Mouse (Mus musculus) T-cell, adult 2 months (primary cell): ENCODE results near the gene Fam71e2.

ENCODE experiments used
- DNase-seq: peaks from one replicate; pipeline ENCODE4 v3.0.0; 2022; ENCODE audit warnings: low spot score

Gene Fam71e2

DNA sequence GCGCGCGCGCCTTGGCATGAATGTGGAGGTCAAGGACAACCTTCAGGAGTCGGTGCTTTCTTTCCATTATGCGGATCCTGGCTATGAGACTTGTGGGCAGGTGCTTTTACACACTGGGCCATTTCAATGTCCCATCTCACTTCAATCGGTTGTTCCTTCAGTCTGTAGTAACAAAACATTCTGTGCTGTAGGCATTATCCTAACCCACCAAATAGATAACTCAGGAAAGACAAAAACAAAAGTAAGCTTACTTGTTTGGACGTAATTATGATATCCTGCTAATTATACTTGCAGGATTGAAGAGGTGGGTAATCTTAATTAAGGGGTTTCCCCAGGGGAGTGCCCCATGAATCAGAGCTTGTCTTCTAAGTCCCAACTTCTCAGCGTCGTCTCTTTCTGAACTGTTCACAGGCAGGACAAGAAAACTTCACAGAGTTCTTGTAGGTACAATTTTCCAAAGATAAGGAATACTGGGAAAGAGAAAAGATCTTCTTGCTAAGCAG lies 32.0 kb downstream of the Fam71e2 start:
- DNase-seq = no peak

DNA sequence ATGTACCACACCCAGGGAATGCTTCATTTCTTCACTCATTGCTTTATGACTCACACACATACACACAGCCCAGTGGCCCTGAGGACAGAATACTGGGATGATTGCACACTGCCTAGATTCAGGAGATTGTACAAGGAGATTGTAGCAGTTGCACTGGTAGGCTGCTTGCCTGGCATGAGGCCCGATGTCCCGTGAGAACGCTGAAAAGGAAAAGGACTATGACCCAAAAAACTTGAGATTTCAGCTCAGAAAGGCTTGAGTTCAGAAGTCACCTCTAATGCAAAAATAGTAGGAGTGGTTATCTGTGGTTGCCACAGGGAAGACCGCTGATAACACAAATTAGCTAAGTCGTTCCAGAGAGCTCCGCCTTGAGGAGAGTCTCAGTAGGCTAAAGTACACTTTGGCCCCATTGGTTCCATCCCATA lies 38.1 kb downstream of the Fam71e2 start:
- DNase-seq = no peak

DNA sequence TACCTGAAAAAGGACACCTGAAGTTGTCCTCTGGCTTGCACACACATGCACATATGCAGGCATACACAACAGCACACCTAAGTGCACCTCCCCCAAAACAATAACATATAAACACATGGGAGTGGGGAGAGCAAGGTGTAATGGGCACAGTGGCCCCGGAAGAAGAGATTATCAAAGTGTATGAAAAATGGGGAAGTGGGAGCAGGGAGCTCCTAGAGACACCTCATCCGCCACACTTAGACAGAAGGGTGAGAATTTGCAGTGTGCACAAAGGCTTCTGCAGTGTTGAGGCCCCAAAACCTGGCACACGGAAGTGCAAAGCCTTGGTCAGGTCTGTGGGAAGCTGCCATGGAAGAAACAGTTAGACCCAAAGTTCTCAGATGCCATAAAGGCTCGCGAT lies 40.0 kb downstream of the Fam71e2 start:
- DNase-seq = no peak

DNA sequence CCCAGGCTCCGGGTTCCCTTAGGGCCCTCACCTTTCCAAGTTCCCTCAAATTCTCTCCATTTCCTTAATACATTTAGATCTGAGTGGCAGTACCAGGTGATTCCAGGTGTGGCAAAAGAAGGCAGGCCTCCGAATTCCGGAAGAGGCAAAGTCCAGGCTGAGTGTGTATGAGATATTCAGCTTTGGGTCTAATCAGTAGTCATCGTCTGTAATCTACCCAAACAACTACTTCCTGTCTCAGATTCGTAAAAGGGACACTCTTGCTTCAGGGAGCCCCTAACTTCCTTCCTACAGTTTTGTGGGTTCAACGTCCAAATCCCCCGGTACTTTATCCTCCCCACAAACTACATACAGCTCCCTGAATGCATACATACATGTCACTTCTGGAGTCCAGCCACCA lies 45.9 kb downstream of the Fam71e2 start, which contains the start of gene Tmem150b:
Gene Tmem150b (minus strand): TSS at position 81 of the 400 bp plus-strand sequence.
- no peak for DNase-seq

DNA sequence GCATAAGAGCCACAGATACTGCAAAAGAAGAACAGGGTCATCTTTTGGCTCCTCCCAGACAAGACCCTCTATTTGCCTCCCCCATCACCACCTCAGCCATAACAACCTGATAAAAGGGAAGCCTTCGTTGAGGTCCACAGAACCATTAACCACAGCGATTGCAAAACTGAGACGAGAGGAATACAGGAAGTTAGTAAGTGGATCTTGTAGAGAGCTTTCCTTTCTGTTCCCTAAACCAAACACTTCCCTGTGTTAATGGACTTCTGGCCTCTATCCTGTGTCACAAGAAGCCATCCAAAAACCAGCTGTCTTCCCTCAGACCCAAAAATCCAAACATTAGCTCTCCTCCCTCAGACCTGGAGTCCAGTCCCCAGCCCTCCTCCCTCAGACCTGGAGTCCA lies 46.7 kb downstream of the Fam71e2 start:
- no peak for DNase-seq

DNA sequence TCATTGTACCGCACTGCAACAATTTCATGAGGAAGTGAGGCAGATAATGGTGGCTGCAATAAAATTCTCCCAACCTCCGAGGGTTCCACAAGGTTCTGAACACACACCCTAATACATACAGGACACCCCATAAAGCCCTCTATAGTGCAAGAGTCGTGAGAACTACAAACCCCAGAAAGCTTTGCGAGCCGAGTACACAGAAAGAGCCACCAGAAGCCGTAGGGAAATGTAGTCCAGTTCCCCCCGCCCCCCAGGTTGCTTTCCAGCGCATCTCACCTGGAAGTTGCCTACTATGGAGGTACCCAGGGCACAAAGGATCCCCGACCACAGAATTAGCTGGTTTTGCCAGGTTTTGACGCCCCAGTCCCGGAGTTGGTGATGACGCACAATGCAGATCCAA lies 47.6 kb downstream of the Fam71e2 start:
- peak; percentile 17 for DNase-seq

DNA sequence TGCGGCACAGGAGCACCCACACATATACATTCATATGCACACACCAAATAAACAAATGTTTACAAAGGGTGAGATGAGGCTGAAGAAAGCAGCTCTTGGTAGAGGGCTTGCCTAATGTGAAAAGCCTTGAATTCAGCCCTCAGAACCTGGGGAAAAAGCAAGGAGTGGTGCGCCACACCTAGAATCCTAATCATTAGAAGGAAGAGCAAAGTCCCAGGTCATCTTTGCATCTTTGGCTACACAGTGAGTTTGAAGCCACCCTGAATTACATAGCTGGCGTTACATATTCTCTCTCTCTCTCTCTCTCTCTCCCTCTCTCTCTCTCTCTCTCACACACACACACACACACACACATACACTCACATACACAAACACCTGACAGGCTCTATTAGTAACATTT lies 51.8 kb downstream of the Fam71e2 start:
- DNase-seq = no peak

DNA sequence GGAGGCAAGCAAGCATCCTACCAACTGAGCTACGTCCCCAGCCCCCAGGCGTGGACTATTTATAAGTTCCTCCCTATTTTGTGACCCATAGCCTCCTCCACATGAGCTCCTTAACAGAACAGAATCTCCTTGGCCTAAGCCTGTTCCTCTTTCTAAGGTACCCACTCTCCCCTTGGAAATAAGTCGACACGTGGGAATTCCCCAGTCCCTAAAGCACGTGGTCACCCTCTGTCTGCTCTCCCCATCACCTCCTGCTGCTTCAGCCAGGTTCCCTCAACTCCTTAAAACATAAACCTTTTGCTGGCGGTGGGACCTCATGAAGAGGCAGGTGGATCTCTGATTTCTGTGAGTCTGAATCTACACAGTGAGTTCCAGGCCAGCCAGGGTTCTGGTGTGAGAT lies 54.1 kb downstream of the Fam71e2 start:
- no peak for DNase-seq

DNA sequence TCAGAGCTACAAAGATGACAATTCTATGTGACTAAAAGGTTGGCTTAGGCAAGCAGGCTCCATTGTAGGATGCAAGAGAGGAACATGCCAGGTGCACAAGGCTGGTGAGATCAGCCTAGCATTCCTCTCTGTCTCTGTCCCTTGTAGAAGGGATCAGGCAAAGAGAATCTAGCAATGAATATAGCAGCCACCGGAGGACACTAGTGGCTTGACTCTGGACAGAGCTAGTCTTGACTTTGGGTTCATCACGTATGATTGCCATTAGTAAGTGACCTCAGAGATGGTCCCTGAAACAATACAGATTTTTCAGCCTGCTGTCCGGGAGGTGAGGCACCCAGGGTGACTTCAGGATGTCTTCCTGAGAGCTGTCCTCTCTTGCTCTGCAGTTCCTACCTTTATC lies 58.5 kb downstream of the Fam71e2 start:
- DNase-seq = no peak

DNA sequence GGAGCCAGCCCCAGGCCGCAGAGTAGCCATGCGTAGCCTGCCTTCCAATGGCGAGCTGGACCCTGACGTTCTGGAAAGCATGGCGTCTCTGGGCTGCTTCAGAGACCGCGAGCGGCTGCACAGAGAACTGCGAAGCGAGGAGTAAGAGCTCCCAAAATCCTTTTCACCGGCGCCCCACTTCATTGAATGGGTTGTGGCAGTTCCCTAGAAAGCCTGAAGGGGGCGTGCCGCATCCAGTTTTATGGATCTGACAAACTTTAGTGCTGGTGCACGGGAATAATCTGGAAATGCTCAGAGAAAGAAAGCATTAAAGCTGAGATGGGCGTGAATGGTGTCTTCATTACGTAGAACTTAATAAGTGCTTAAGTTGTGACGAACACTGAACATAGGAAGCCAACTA lies 66.0 kb downstream of the Fam71e2 start:
- DNase-seq = peak; percentile 25
